Mouse (Mus musculus) limb, embryonic 12.5 days (tissue): ENCODE measurements around the gene Slamf9. TPM values are rescaled to one million over a fixed set of nuclear protein-coding genes. Genes with fewer than 3 reads are reported as not detected.
A peak's percentile ranks its signal among the peaks of the same experiment; 100 is the strongest.

Experiments
- ATAC-seq: fragments of 200-750 bp; cut with Nextera tagmentation; 2 replicates; pipeline ENCODE4 v1.8.0; 2017; ENCODE audit warnings: low read depth, moderate TSS enrichment; ENCODE audit not compliant: insufficient number of reproducible peaks, insufficient read depth, low FRiP score, low TSS enrichment
- H3K27ac ChIP-seq: fragments of 300-500 bp; sonication (generic); 2 replicates; pipeline ENCODE4 v1.5.1; 2016; ENCODE audit warnings: mild to moderate bottlenecking, moderate library complexity
- H3K27me3 ChIP-seq: fragments of 300-500 bp; sonication (generic); 2 replicates; pipeline ENCODE4 v1.6.1; 2016; ENCODE audit warnings: mild to moderate bottlenecking, moderate library complexity
- H3K36me3 ChIP-seq: fragments of 300-500 bp; sonication (generic); 2 replicates; pipeline ENCODE4 v1.6.1; 2016; ENCODE audit warnings: mild to moderate bottlenecking, moderate library complexity
- H3K4me1 ChIP-seq: fragments of 300-500 bp; sonication (generic); replicated peaks from 2 replicates; pipeline ENCODE4 v1.6.1; 2016
- H3K4me2 ChIP-seq: fragments of 300-500 bp; sonication (generic); 2 replicates; pipeline ENCODE4 v1.6.1; 2016; ENCODE audit warnings: mild to moderate bottlenecking, moderate library complexity
- H3K4me3 ChIP-seq: fragments of 300-500 bp; sonication (generic); replicated peaks from 2 replicates; pipeline ENCODE4 v1.5.1; 2016; ENCODE audit warnings: mild to moderate bottlenecking
- H3K9ac ChIP-seq: fragments of 300-500 bp; sonication (generic); replicated peaks from 2 replicates; pipeline ENCODE4 v1.6.1; 2016; ENCODE audit warnings: mild to moderate bottlenecking, moderate library complexity
- H3K9me3 ChIP-seq: fragments of 300-500 bp; sonication (generic); 2 replicates; pipeline ENCODE4 v1.6.1; 2016; ENCODE audit warnings: mild to moderate bottlenecking, moderate library complexity
- whole genome bisulfite sequencing: fragments of 180-500 bp; shearing (Covaris S2); methylation state at CpG from one replicate; pipeline ENCODE4 v1.1.7; 2016; 5-methylcytosine and 5-hydroxymethylcytosine counted together
- polyA plus RNA-seq: library from polyadenylated mRNA; unstranded; fragments of >200 nt; fragmentation: Nextera tagmentation; extraction: Ambion mirVana; gene quantifications from 2 replicates; pipeline ENCODE4 v1.2.1, GENCODE M21; 2016

Slamf9 gene
- polyA plus RNA-seq = 0.21 TPM in 1 of 2 replicates, not detected in the other

GRCm38 (mm10) chr1:172475054-172475741 lies at the start of gene Slamf9:
Slamf9 (plus strand) TSS chr1:172475358.
- Histone ChIP-seq H3K4me2 (no peak within 1 kb of the TSS), H3K27me3 (no peaks in the 10 kb centered on the region), H3K4me1 (no peaks in the 10 kb centered on the region), H3K9ac (no peak within 1 kb of the TSS), H3K36me3 (no peaks in the 10 kb centered on the region), H3K27ac (no peak within 1 kb of the TSS), H3K9me3 (no peaks in the 10 kb centered on the region), H3K4me3 (no peak within 1 kb of the TSS)
- WGBS = 70% methylated on average over 7 of the region's 7 CpGs
- peak; percentile 52; the same call in 1 of the 2 replicates for ATAC-seq

GRCm38 (mm10) chr1:172426419-172426818 lies 48.7 kb upstream of the Slamf9 start:
- Histone ChIP-seq H3K4me3 (no peak overlapping the region), H3K36me3 (no peaks in the 10 kb centered on the region), H3K27ac (no peak overlapping the region), H3K27me3 (no peaks in the 10 kb centered on the region; the same call in 1 of the 2 replicates), H3K9ac (no peak overlapping the region), H3K4me1 (no peaks in the 10 kb centered on the region), H3K4me2 (no peak overlapping the region), H3K9me3 (no peaks in the 10 kb centered on the region)
- ATAC-seq = no peak
- 30% methylated on average over 1 of the region's 1 CpGs for WGBS

GRCm38 (mm10) chr1:172427841-172428240 lies 47.3 kb upstream of the Slamf9 start:
- Histone ChIP-seq H3K27ac (no peak overlapping the region), H3K9ac (no peak overlapping the region), H3K4me1 (no peaks in the 10 kb centered on the region; the same call in 1 of the 2 replicates), H3K4me2 (no peak overlapping the region), H3K36me3 (no peaks in the 10 kb centered on the region), H3K27me3 (no peaks in the 10 kb centered on the region; the same call in 1 of the 2 replicates), H3K9me3 (no peaks in the 10 kb centered on the region), H3K4me3 (no peak overlapping the region)
- 93% methylated on average over 3 of the region's 3 CpGs for WGBS
- no peak for ATAC-seq

GRCm38 (mm10) chr1:172428614-172429013 lies 46.5 kb upstream of the Slamf9 start:
- WGBS = 72% methylated on average over 1 of the region's 1 CpGs
- no peak overlapping the region for H3K4me3 ChIP-seq
- H3K4me1 ChIP-seq = no peaks in the 10 kb centered on the region; the same call in 1 of the 2 replicates
- H3K9me3 ChIP-seq = no peaks in the 10 kb centered on the region
- no peak for ATAC-seq
- no peak overlapping the region for H3K27ac ChIP-seq
- no peak overlapping the region for H3K4me2 ChIP-seq
- H3K27me3 ChIP-seq = no peaks in the 10 kb centered on the region; the same call in 1 of the 2 replicates
- no peaks in the 10 kb centered on the region for H3K36me3 ChIP-seq
- H3K9ac ChIP-seq = no peak overlapping the region

- Histone ChIP-seq H3K36me3 (no peaks in the 10 kb centered on the region), H3K4me3 (no peak overlapping the region), H3K4me1 (no peaks in the 10 kb centered on the region; the same call in 1 of the 2 replicates), H3K9me3 (no peaks in the 10 kb centered on the region), H3K27me3 (no peaks in the 10 kb centered on the region; the same call in 1 of the 2 replicates), H3K27ac (no peak overlapping the region), H3K9ac (no peak overlapping the region), H3K4me2 (no peak overlapping the region)
- no peak for ATAC-seq
- WGBS = 46% methylated on average over 9 of the region's 9 CpGs
Measured at GRCm38 (mm10) chr1:172430731-172431220, 44.4 kb upstream of the Slamf9 start.

- Histone ChIP-seq H3K9me3 (no peaks in the 10 kb centered on the region), H3K27ac (no peak overlapping the region), H3K36me3 (no peaks in the 10 kb centered on the region), H3K27me3 (no peaks in the 10 kb centered on the region; the same call in 1 of the 2 replicates), H3K9ac (no peak overlapping the region), H3K4me2 (no peak overlapping the region), H3K4me1 (no peaks in the 10 kb centered on the region; the same call in 1 of the 2 replicates), H3K4me3 (no peak overlapping the region)
- ATAC-seq = no peak
- WGBS = 41% methylated on average over 4 of the region's 4 CpGs
Measured at GRCm38 (mm10) chr1:172431836-172432586, 43.1 kb upstream of the Slamf9 start.

GRCm38 (mm10) chr1:172432587-172432955 lies 42.6 kb upstream of the Slamf9 start:
- Histone ChIP-seq H3K27me3 (no peaks in the 10 kb centered on the region; the same call in 1 of the 2 replicates), H3K4me2 (no peak overlapping the region), H3K4me1 (no peaks in the 10 kb centered on the region; the same call in 1 of the 2 replicates), H3K4me3 (no peak overlapping the region), H3K36me3 (no peaks in the 10 kb centered on the region), H3K9me3 (no peaks in the 10 kb centered on the region), H3K9ac (no peak overlapping the region), H3K27ac (no peak overlapping the region)
- no peak for ATAC-seq
- 85% methylated on average over 3 of the region's 3 CpGs for WGBS

GRCm38 (mm10) chr1:172433012-172433850 lies 41.9 kb upstream of the Slamf9 start:
- Histone ChIP-seq H3K27ac (no peak overlapping the region), H3K9ac (no peak overlapping the region), H3K4me3 (no peak overlapping the region), H3K4me1 (no peaks in the 10 kb centered on the region; the same call in 1 of the 2 replicates), H3K9me3 (no peaks in the 10 kb centered on the region), H3K4me2 (no peak overlapping the region), H3K27me3 (no peaks in the 10 kb centered on the region; the same call in 1 of the 2 replicates), H3K36me3 (no peaks in the 10 kb centered on the region)
- 83% methylated on average over 20 of the region's 20 CpGs for WGBS
- ATAC-seq = no peak

GRCm38 (mm10) chr1:172433851-172434165 lies 41.4 kb upstream of the Slamf9 start:
- H3K4me1 ChIP-seq = no peaks in the 10 kb centered on the region; the same call in 1 of the 2 replicates
- H3K27me3 ChIP-seq = no peaks in the 10 kb centered on the region; the same call in 1 of the 2 replicates
- ATAC-seq = no peak
- no peak overlapping the region for H3K4me2 ChIP-seq
- 89% methylated on average over 4 of the region's 4 CpGs for WGBS
- no peaks in the 10 kb centered on the region for H3K36me3 ChIP-seq
- no peak overlapping the region for H3K4me3 ChIP-seq
- no peaks in the 10 kb centered on the region for H3K9me3 ChIP-seq
- no peak overlapping the region for H3K9ac ChIP-seq
- H3K27ac ChIP-seq = no peak overlapping the region

- Histone ChIP-seq H3K4me1 (no peaks in the 10 kb centered on the region; the same call in 1 of the 2 replicates), H3K9ac (no peak overlapping the region), H3K27me3 (no peaks in the 10 kb centered on the region), H3K36me3 (no peaks in the 10 kb centered on the region), H3K9me3 (no peaks in the 10 kb centered on the region), H3K27ac (no peak overlapping the region), H3K4me3 (no peak overlapping the region), H3K4me2 (no peak overlapping the region)
- 58% methylated on average over 6 of the region's 6 CpGs for WGBS
- ATAC-seq = no peak
Measured at GRCm38 (mm10) chr1:172436785-172437184, 38.4 kb upstream of the Slamf9 start.

- no peaks in the 10 kb centered on the region for H3K4me1 ChIP-seq
- WGBS = 84% methylated on average over 2 of the region's 2 CpGs
- H3K4me2 ChIP-seq = no peak overlapping the region
- H3K27me3 ChIP-seq = no peaks in the 10 kb centered on the region
- H3K36me3 ChIP-seq = no peaks in the 10 kb centered on the region
- no peaks in the 10 kb centered on the region for H3K9me3 ChIP-seq
- H3K4me3 ChIP-seq = no peak overlapping the region
- ATAC-seq = no peak
- H3K9ac ChIP-seq = no peak overlapping the region
- H3K27ac ChIP-seq = no peak overlapping the region
Measured at GRCm38 (mm10) chr1:172438621-172439020, 36.5 kb upstream of the Slamf9 start.
